Mouse (Mus musculus) erythroblast, embryonic 14.5 days (primary cell): ENCODE results near the gene Pla2g12a. TPM values are rescaled to one million over a fixed set of nuclear protein-coding genes. Genes with fewer than 3 reads are reported as not detected.

Experiments used
- H3K27me3 ChIP-seq: 2 replicates; pipeline ENCODE4 v1.6.1; 2012; ENCODE audit warnings: inconsistent platforms; ENCODE audit not compliant: control insufficient read depth
- H3K36me3 ChIP-seq: 2 replicates; pipeline ENCODE4 v1.6.1; 2012; ENCODE audit warnings: mild to moderate bottlenecking, inconsistent platforms; ENCODE audit not compliant: control insufficient read depth
- H3K4me1 ChIP-seq: 2 replicates; pipeline ENCODE4 v1.6.1; 2012; ENCODE audit warnings: inconsistent platforms; ENCODE audit not compliant: control insufficient read depth
- H3K4me3 ChIP-seq: replicated peaks from 2 replicates; pipeline ENCODE3; 2012; ENCODE audit warnings: moderate library complexity, mild to moderate bottlenecking, inconsistent platforms
- H3K9me3 ChIP-seq: 2 replicates; pipeline ENCODE4 v1.6.1; 2012; ENCODE audit warnings: low read length, inconsistent platforms, mixed read lengths; ENCODE audit not compliant: control insufficient read depth
- GATA1 ChIP-seq: IDR thresholded peaks from 2 replicates; pipeline ENCODE4 v1.6.1; 2012; ENCODE audit warnings: low read length, inconsistent platforms, mixed read lengths
- TAL1 ChIP-seq: IDR thresholded peaks from 3 replicates; pipeline ENCODE4 v1.6.1; 2012; ENCODE audit warnings: low read length, inconsistent platforms, mixed read lengths
- polyA plus RNA-seq: library from polyadenylated mRNA; stranded (reverse); fragments of >175 nt; gene quantifications from 2 replicates; pipeline ENCODE4 v1.2.3, GENCODE M21; 2012

Gene Pla2g12a
- polyA plus RNA-seq, 1 experiment: 4.1 TPM

- Histone ChIP-seq H3K27me3 (peaks cover 3% of the 10 kb centered on the region; the same call in 1 of the 2 replicates), H3K4me1 (no peaks in the 10 kb centered on the region), H3K9me3 (no peaks in the 10 kb centered on the region), H3K4me3 (no peak overlapping the region), H3K36me3 (peaks cover 23% of the 10 kb centered on the region)
- TF ChIP-seq GATA1 (no peak), TAL1 (no peak)
These were observed 39.0 kb downstream of the Pla2g12a start for GRCm38 (mm10) chr3:129917424-129917823.

- Histone ChIP-seq H3K27me3 (peaks cover 3% of the 10 kb centered on the region; the same call in 1 of the 2 replicates), H3K36me3 (peaks cover 15% of the 10 kb centered on the region), H3K4me3 (no peak overlapping the region), H3K9me3 (no peaks in the 10 kb centered on the region), H3K4me1 (no peaks in the 10 kb centered on the region)
- no peak for TF ChIP-seq GATA1
- no peak for TF ChIP-seq TAL1
These were observed 40.0 kb downstream of the Pla2g12a start for GRCm38 (mm10) chr3:129918434-129918833.

DNA sequence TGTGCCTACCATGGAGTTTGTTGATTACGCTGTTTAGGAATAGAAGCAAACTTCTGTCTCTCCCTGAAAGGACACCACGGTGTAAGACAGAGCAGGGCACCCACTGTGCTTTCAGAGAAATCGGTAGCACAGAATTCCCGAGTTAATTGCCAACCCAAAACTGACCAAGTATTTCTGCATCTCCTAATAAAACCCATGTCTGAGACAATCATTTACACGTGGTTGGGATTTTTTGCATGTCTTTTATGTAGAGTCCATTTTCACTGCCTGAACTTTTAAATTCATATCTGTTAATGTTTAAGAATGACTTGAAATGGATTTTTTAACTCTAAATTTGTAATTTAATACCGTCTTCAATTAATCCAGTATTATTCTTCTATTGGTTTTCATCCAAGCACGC, 45.2 kb downstream of the Pla2g12a start:
- no peaks in the 10 kb centered on the region for H3K9me3 ChIP-seq
- H3K4me1 ChIP-seq: no peaks in the 10 kb centered on the region
- peaks cover 3% of the 10 kb centered on the region; the same call in 1 of the 2 replicates for H3K27me3 ChIP-seq
- TF ChIP-seq GATA1: no peak
- no peak for TF ChIP-seq TAL1
- no peaks in the 10 kb centered on the region for H3K36me3 ChIP-seq
- no peak overlapping the region for H3K4me3 ChIP-seq

DNA sequence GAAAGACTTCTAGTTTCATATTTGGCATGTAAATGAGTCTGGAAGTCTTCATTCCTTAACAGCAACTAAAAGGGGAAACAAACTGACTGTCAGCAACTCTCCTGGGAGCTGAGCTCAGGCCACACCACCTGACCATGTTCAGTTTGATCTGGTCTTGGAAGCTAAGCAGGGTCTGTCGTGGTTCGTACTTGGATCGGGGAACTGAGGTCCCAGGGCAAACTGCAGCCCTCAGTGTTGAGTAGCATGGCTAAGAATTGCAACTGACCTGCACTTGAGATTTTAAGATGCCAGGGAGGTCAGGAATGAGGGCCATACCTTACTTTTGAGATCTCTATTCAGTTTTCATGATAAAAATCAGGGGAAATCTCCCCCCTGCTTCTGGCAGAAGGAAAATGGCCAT, 47.5 kb downstream of the Pla2g12a start:
- TF ChIP-seq GATA1 (no peak), TAL1 (no peak)
- H3K4me1 ChIP-seq: no peaks in the 10 kb centered on the region
- no peaks in the 10 kb centered on the region for H3K36me3 ChIP-seq
- H3K4me3 ChIP-seq: no peak overlapping the region
- H3K9me3 ChIP-seq: no peaks in the 10 kb centered on the region
- peaks cover 3% of the 10 kb centered on the region; the same call in 1 of the 2 replicates for H3K27me3 ChIP-seq

GRCm38 (mm10) chr3:129930213-129930778, 51.9 kb downstream of the Pla2g12a start:
- no peaks in the 10 kb centered on the region for H3K9me3 ChIP-seq
- no peak overlapping the region for H3K4me3 ChIP-seq
- no peaks in the 10 kb centered on the region for H3K27me3 ChIP-seq
- no peaks in the 10 kb centered on the region for H3K4me1 ChIP-seq
- H3K36me3 ChIP-seq: no peaks in the 10 kb centered on the region
- TF ChIP-seq GATA1: no peak
- no peak for TF ChIP-seq TAL1

DNA sequence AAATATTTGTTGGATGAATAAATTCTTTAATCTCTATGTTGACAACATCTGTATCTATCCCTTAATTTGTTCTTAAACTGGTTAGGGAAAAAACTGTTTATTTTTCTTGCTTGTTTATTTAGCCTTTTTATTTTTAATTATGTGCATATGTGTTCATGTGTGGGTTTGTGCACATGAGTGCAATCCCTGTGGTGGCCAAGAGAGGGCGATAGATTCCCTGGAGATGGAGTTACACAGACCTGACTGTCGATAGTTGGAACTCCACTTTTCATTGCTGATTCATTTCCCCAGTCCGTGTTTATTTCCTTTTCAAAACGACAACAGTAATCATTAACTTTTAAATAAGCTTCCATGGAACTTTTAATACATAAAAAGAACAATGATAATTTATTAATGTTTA, 54.0 kb downstream of the Pla2g12a start:
- Histone ChIP-seq H3K9me3 (no peaks in the 10 kb centered on the region), H3K4me3 (no peak overlapping the region), H3K4me1 (no peaks in the 10 kb centered on the region), H3K36me3 (no peaks in the 10 kb centered on the region), H3K27me3 (no peaks in the 10 kb centered on the region)
- TF ChIP-seq TAL1: no peak
- TF ChIP-seq GATA1: no peak

DNA sequence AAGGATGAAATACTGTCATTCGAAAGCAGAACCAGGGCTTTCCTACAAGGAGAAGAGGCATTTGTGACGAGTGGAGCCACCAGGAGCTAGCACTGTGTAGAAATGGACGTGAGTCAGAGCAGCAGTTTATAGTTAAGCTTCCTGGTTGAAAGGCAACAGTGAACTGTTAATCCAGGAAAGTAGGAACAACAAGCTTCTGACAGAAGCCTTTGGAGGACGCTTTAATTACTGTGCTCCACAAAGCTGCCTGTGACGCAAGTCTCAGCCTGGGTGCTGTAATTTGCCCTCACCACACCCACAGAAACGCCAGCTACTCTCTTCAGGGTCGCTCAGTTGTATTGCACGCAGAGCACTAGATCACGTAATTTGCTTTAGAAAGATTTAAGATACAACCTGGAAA, 58.2 kb downstream of the Pla2g12a start:
- no peaks in the 10 kb centered on the region for H3K27me3 ChIP-seq
- no peak for TF ChIP-seq TAL1

GRCm38 (mm10) chr3:129937848-129938247, 59.4 kb downstream of the Pla2g12a start:
- Histone ChIP-seq H3K4me1 (no peaks in the 10 kb centered on the region), H3K4me3 (no peak overlapping the region), H3K27me3 (no peaks in the 10 kb centered on the region), H3K36me3 (no peaks in the 10 kb centered on the region), H3K9me3 (no peaks in the 10 kb centered on the region)
- no peak for TF ChIP-seq GATA1
- TF ChIP-seq TAL1: no peak

More for the DNA sequence above, 58.2 kb downstream of the Pla2g12a start:
- Histone ChIP-seq H3K4me1 (no peaks in the 10 kb centered on the region), H3K9me3 (no peaks in the 10 kb centered on the region), H3K36me3 (no peaks in the 10 kb centered on the region), H3K4me3 (no peak overlapping the region)

DNA sequence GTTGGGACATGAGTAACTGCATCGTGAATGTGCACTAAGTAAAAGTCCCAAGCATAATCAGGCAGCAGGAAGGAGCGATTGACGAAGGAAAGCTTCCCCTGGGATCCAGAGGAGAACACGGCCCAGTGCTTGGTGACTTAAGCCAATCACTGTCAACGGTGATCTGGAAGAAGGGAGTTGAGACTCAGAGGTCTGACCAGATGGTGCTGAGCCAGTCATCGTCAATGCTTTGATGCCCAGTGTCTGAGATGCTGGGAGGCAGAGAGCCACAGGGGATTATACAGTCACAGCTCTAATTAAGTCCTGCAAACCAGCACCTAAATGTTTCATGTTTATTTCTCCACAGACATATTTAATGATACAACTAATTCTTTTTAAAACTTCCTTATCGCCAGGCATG, 60.7 kb downstream of the Pla2g12a start:
- H3K36me3 ChIP-seq: no peaks in the 10 kb centered on the region
- TF ChIP-seq GATA1: no peak
- no peak for TF ChIP-seq TAL1
- no peaks in the 10 kb centered on the region for H3K9me3 ChIP-seq
- H3K4me3 ChIP-seq: no peak overlapping the region
- H3K27me3 ChIP-seq: no peaks in the 10 kb centered on the region
- no peaks in the 10 kb centered on the region for H3K4me1 ChIP-seq

GRCm38 (mm10) chr3:129940780-129941179, 62.4 kb downstream of the Pla2g12a start:
- Histone ChIP-seq H3K4me3 (no peak overlapping the region), H3K9me3 (no peaks in the 10 kb centered on the region), H3K36me3 (no peaks in the 10 kb centered on the region), H3K4me1 (no peaks in the 10 kb centered on the region), H3K27me3 (no peaks in the 10 kb centered on the region)
- no peak for TF ChIP-seq GATA1
